Mouse (Mus musculus): Measurements from ENCODE around the gene Fkbp10.

DNA sequence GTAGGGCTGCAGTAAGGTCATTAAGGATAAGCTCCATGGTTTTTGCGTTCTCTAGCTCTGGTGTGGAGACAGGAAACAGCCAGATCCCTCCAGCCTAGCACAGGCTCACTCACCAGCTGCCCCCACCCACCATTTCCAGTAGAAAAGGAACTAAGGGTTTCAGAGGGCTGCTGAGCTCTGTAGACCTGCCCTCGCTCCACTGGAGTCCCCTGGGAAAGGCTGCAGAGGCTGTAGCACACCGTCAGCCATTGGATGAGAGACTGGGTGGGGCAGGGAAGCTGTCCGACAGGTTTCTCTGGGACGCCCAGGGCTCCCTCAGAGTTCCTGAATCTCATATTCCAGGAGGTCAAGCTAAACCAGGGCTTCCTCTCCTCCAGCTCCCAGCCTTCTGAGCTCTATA is 28.9 kb upstream of the Fkbp10 start:
- TF ChIP-seq POLR2A (IDR thresholded peaks at IDR 0.05; ENCODE audit: low read depth, low read length) (no peak), CTCF (IDR thresholded peaks at IDR 0.05; ENCODE audit: borderline replicate concordance, insufficient read depth, low read length) (no peak)

All from embryonic fibroblast, embryonic 13.5 days (primary cell).